Comparison of ENCODE assay signal across 9 mouse cellular contexts in genomic region chr1:60745664-60746063, GRCm38 (mm10). TPM values are rescaled to one million over a fixed set of nuclear protein-coding genes. Genes with fewer than 3 reads are reported as not detected.
A peak's percentile ranks its signal among the peaks of the same experiment; 100 is the strongest.
DNase-seq lines count a peak whose midpoint lies in the region; ATAC-seq and TF ChIP-seq lines count a peak whose summit lies in the region.
"Had no signal": no experiment of that assay in that cellular context is flagged by ENCODE, and none has a peak within 500 bp of the region (broad histone marks: within the 10 kb centered on the region; RNA-seq: fewer than 3 reads in every experiment).

No protein-coding gene starts in this region.

- no peak overlapping the region for H3K9ac ChIP-seq in kidney, postnatal 0 days (ENCODE audit: low read depth, low read length)
- H3K9ac ChIP-seq: liver, embryonic 15.5 days had no signal

- no peak overlapping the region for H3K4me3 ChIP-seq in kidney, postnatal 0 days (replicated peaks; ENCODE audit: low read depth, low read length)
- H3K4me3 ChIP-seq: liver, embryonic 15.5 days had no signal

- no peak for ATAC-seq in CD4-positive, CD25-positive, alpha-beta regulatory T cell, adult 4 months
- ATAC-seq in kidney, postnatal 0 days (replicated peaks; ENCODE audit: low FRiP score, low read depth), result no peak

- no peak overlapping the region for H3K4me2 ChIP-seq in kidney, postnatal 0 days (ENCODE audit: low read length)
- H3K4me2 ChIP-seq: liver, embryonic 15.5 days had no signal

- TF ChIP-seq CTCF in kidney, postnatal 0 days (IDR thresholded peaks at IDR 0.05; ENCODE audit: low read depth), result no peak

- no peaks in the 10 kb centered on the region for H3K36me3 ChIP-seq in kidney, postnatal 0 days (ENCODE audit: insufficient read depth, low read length)
- H3K36me3 ChIP-seq: liver, embryonic 15.5 days had no signal

- 0 out of 2 replicates have a peak overlapping the region, but pooled peaks have one; percentile 50 for H3K27ac ChIP-seq in kidney, postnatal 0 days
- H3K27ac ChIP-seq: liver, embryonic 15.5 days had no signal

- no peaks in the 10 kb centered on the region for H3K27me3 ChIP-seq in kidney, postnatal 0 days (ENCODE audit: insufficient read depth, low read length)
- H3K27me3 ChIP-seq: liver, embryonic 15.5 days had no signal

- H3K4me1 ChIP-seq in kidney, postnatal 0 days (replicated peaks; ENCODE audit: insufficient read depth, low read length), result no peaks in the 10 kb centered on the region

- H3K9me3 ChIP-seq in kidney, postnatal 0 days (replicated peaks; ENCODE audit: low read length), result no peaks in the 10 kb centered on the region
- H3K9me3 ChIP-seq: liver, embryonic 15.5 days had no signal

- peak; percentile 42 for DNase-seq in CD4-positive, CD25-positive, alpha-beta regulatory T cell, adult 2 months (ENCODE audit: low read depth, low spot score)
- peak; percentile 26 to 59 for DNase-seq in right cerebral cortex, adult 2 months (ENCODE audit: low spot score in 2 of 2)
- no peak for DNase-seq in right cerebral cortex, postnatal 36 days (ENCODE audit: low spot score in 2 of 2)
- peak; percentile 83 for DNase-seq in kidney, postnatal 0 days (ENCODE audit: low spot score)
- peak; percentile 22 for DNase-seq in thymus, postnatal 4 days
- no peak for DNase-seq in ovary, postnatal 36 days (ENCODE audit: low spot score)
- DNase-seq in cerebellum, postnatal 36 days, result no peak

- 40% methylated on average over 7 of the region's 7 CpGs for WGBS in kidney, postnatal 0 days

RNA-seq across cellular contexts. Expression of gene Cd28, which starts 29.1 kb away (rescaled TPM):
- polyA plus RNA-seq in CD4-positive, CD25-positive, alpha-beta regulatory T cell, adult 4 months (2017; shearing (Covaris generic)), result 100 to 1,000 TPM; 276 to 286 TPM
- polyA plus RNA-seq in kidney, postnatal 0 days (2015; fragmentation: Nextera tagmentation; extraction: Ambion mirVana), result 0.10 and 0.16 TPM in 2 replicates

Comparison
In these comparisons a context has a peak if more than half of its experiments do, and no peak if none do; other contexts are left out.
1. DNase-seq: peak in CD4-positive, CD25-positive, alpha-beta regulatory T cell, adult 2 months (single experiment), right cerebral cortex, adult 2 months (2 of 2), kidney, postnatal 0 days (single experiment) and thymus, postnatal 4 days (single experiment); none in right cerebral cortex, postnatal 36 days (0 of 2), ovary, postnatal 36 days (single experiment) and cerebellum, postnatal 36 days (0 of 2).
2. RNA of gene Cd28, which starts 29.1 kb away (polyA plus RNA-seq): 276 to 286 TPM in CD4-positive, CD25-positive, alpha-beta regulatory T cell, adult 4 months; 0.10 to 0.16 TPM in kidney, postnatal 0 days; every median in the first group is over 100 times any median in the second.